Mouse (Mus musculus) E14TG2a.4 (cell line): ENCODE data around the gene Ccdc148.

Experiments used
- H3K27me3 ChIP-seq: 2 replicates; pipeline ENCODE4 v1.6.1; 2014; ENCODE audit warnings: low read length, control low read depth; ENCODE audit not compliant: insufficient read depth
- H3K36me3 ChIP-seq: 2 replicates; pipeline ENCODE4 v1.6.1; 2014; ENCODE audit warnings: low read length, control low read depth; ENCODE audit not compliant: insufficient read depth
- H3K4me1 ChIP-seq: replicated peaks from 2 replicates; pipeline ENCODE4 v1.6.1; 2014; ENCODE audit warnings: low read depth, low read length, control low read depth
- H3K4me3 ChIP-seq: replicated peaks from 2 replicates; pipeline ENCODE4 v1.5.1; 2014; ENCODE audit warnings: mild to moderate bottlenecking, low read length
- H3K9me3 ChIP-seq: 2 replicates; pipeline ENCODE4 v1.6.1; 2014; ENCODE audit warnings: low read length, control low read depth
- CTCF ChIP-seq: conservative IDR thresholded peaks from 2 replicates; pipeline ENCODE4 v1.5.1; 2014; ENCODE audit warnings: low read length
- NANOG ChIP-seq: IDR thresholded peaks from 2 replicates; pipeline ENCODE4 v1.6.1; 2014; ENCODE audit warnings: borderline replicate concordance, low read length, mixed read lengths
- POU5F1 ChIP-seq: IDR thresholded peaks from 2 replicates; pipeline ENCODE4 v1.6.1; 2014; ENCODE audit warnings: low read length, borderline replicate concordance

Gene Ccdc148

DNA sequence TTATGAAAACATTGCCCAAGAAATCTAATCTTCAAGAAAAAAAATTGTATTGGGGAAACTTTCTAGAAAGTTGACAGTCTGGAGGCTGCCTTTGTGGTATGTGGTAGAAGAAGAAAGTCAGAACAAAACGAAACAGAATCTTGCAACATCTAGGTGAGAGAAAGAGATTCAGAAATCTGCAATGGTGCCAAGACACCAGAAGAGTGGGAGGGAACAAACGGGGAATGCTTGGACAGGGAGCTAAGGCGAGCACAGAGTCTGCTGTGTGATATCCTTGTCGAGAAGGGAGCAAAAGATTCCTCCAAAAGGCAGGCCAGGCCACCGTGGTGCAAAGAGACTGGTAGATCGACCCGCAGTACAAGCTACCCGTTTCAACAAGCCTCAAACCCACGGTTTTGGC is 361.4 kb downstream of the Ccdc148 start:
- Histone ChIP-seq H3K36me3 (no peaks in the 10 kb centered on the region), H3K9me3 (no peaks in the 10 kb centered on the region), H3K27me3 (no peaks in the 10 kb centered on the region), H3K4me1 (no peaks in the 10 kb centered on the region), H3K4me3 (no peak overlapping the region)
- TF ChIP-seq CTCF (no peak), POU5F1 (no peak), NANOG (no peak)

DNA sequence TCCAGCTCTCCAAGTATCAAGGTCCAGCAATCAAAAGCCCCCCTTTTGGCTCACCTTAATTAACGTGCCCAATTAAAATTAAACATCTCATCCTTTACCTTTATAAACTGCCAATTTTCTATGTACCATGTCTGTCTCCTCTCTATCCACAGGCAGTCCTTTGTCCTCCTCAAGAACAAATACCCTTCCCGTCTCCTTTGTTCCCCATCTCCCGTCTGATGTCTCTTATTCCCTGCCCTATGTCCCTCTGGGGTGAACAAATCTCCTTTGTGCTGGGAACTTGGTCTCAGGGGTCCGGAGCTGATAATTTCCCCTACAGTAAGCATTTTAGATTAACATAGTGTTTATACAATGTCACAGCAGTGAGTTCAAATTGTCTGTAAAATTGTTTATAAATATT is 363.0 kb downstream of the Ccdc148 start:
- H3K36me3 ChIP-seq, result no peaks in the 10 kb centered on the region
- no peak overlapping the region for H3K4me3 ChIP-seq
- TF ChIP-seq CTCF, result no peak
- no peak for TF ChIP-seq POU5F1
- no peak for TF ChIP-seq NANOG
- H3K4me1 ChIP-seq, result no peaks in the 10 kb centered on the region
- H3K9me3 ChIP-seq, result no peaks in the 10 kb centered on the region
- H3K27me3 ChIP-seq, result no peaks in the 10 kb centered on the region

DNA sequence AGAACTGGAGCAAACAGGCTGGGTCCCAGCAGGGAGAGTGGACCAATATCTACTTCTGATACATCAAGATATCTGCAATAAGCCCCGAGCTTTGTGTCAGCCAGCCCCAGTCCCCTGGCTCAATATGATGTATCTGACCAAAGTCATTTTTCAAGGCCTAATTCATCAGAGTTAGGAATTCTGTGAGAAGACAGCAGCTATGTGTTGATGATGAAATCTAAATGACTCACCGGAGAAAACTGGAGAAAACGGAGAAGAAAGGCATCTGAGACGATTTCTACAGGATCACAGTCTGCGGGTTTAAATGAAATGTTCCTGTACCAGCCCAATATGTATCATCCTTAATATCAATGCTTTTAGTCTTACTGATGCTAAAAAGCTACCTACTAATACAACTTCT is 365.1 kb downstream of the Ccdc148 start:
- no peak overlapping the region for H3K4me3 ChIP-seq
- no peak for TF ChIP-seq POU5F1
- no peak for TF ChIP-seq NANOG
- TF ChIP-seq CTCF, result no peak
- H3K36me3 ChIP-seq, result no peaks in the 10 kb centered on the region

DNA sequence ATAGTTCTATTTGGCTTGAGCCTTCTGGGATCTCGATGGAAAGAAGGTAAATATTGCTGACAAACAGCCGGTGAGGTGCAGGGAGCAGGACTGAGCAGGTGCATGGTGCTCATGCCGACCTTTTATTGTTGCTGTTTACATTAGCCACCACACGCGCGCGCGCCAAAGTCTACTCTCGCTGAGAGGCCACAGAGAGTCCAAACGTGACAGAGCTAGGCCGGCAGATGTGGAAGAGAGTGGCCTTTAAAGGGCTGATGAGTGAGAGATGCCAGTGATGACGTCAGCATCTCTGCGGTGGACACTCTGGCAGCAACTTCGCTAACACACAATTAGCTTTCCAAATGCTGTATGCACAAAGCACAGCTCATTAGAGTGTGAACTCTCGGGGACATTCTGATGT is 366.0 kb downstream of the Ccdc148 start:
- H3K9me3 ChIP-seq, result no peaks in the 10 kb centered on the region
- TF ChIP-seq POU5F1, result no peak
- TF ChIP-seq CTCF, result no peak
- no peak for TF ChIP-seq NANOG

More for the DNA sequence above, 365.1 kb downstream of the Ccdc148 start:
- Histone ChIP-seq H3K27me3 (no peaks in the 10 kb centered on the region), H3K4me1 (no peaks in the 10 kb centered on the region), H3K9me3 (no peaks in the 10 kb centered on the region)

DNA sequence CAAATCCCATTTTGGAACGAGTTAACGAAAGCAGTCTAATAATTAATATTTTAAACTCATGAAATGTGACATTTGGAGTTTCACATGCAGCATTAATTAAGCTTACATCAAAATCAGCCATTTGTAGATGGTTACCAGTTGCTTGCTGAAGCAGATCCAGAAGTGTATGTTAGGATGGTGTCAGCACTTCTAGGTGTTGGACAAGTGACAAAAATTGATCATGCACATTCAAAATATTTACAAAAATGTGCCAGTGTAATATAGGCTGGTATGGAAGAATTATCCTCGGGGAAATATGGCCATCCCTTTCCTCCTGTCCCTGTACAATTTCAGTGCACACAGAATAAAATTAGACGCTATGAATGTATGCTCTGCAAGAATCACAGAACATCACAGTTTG is 370.1 kb downstream of the Ccdc148 start:
- no peaks in the 10 kb centered on the region for H3K9me3 ChIP-seq
- no peak overlapping the region for H3K4me3 ChIP-seq
- no peaks in the 10 kb centered on the region for H3K4me1 ChIP-seq
- H3K27me3 ChIP-seq, result no peaks in the 10 kb centered on the region
- no peaks in the 10 kb centered on the region for H3K36me3 ChIP-seq
- TF ChIP-seq CTCF (no peak), POU5F1 (no peak), NANOG (no peak)

More for the DNA sequence above, 366.0 kb downstream of the Ccdc148 start:
- no peak overlapping the region for H3K4me3 ChIP-seq
- H3K36me3 ChIP-seq, result no peaks in the 10 kb centered on the region
- H3K4me1 ChIP-seq, result no peaks in the 10 kb centered on the region
- no peaks in the 10 kb centered on the region for H3K27me3 ChIP-seq

DNA sequence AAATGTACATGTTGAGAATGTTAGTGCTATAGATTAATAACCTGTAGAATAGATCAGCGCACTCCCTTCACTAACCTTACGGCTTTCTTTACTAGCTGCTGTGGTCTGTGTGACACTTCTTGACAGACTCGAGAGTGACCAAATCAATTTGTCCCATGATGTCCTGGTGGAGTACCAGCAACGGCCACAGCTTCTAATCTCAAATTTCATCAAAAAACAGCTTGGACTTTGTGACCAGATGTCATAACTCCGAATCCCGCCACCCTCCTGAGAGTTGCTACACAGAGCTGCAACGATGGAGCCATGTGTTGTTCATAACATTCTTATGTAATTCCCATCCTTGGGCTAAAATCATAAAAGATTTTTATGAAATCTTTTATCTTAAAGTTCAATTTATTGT is 370.5 kb downstream of the Ccdc148 start:
- Histone ChIP-seq H3K4me3 (no peak overlapping the region), H3K9me3 (no peaks in the 10 kb centered on the region), H3K36me3 (no peaks in the 10 kb centered on the region), H3K27me3 (no peaks in the 10 kb centered on the region), H3K4me1 (no peaks in the 10 kb centered on the region)
- TF ChIP-seq CTCF (no peak), POU5F1 (no peak), NANOG (no peak)

DNA sequence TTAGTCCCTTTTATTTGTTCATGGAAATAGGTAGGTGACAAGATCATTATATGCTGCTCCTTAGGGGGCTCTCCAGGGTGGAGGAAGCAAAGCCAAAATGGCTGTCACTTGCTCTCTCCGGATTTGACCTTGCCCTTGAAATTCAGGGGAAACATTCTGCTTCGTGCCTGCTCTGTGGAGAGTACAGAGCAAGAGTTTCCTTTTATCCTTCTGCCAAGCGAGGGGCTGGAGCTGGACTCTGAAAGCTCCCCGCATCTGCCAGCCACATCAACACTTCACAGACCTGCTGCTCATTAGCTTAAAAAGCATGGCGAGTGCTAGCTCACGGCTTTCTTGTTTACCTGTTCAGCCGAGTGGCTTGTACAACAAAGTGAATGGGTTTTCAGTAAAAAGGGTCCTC is 373.1 kb downstream of the Ccdc148 start:
- no peaks in the 10 kb centered on the region for H3K36me3 ChIP-seq
- H3K27me3 ChIP-seq, result no peaks in the 10 kb centered on the region
- no peaks in the 10 kb centered on the region for H3K4me1 ChIP-seq
- no peaks in the 10 kb centered on the region for H3K9me3 ChIP-seq
- TF ChIP-seq NANOG, result no peak
- TF ChIP-seq CTCF, result no peak
- TF ChIP-seq POU5F1, result no peak
- H3K4me3 ChIP-seq, result no peak overlapping the region

DNA sequence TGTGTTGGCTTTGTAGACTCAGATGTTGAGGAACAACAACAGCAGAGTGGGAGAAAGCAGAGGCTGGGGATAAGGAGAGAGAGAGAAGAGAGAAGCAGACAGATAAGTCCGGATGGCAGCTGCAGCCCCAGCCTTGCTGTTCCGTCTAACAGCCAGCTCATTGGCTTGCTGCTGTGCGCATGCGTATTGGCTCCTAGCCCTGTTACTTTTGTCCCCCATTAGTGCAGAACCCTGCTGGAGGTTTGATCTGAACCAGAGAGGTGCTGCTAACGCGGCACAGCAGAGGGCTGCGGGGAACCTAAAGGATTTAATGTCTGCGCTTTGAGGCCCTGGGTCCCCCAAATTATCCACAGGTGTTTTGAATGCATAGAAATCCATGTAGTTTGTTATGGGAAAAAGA is 373.8 kb downstream of the Ccdc148 start:
- Histone ChIP-seq H3K4me3 (no peak overlapping the region), H3K9me3 (no peaks in the 10 kb centered on the region), H3K36me3 (no peaks in the 10 kb centered on the region), H3K27me3 (no peaks in the 10 kb centered on the region), H3K4me1 (no peaks in the 10 kb centered on the region)
- no peak for TF ChIP-seq NANOG
- no peak for TF ChIP-seq POU5F1
- TF ChIP-seq CTCF, result no peak

DNA sequence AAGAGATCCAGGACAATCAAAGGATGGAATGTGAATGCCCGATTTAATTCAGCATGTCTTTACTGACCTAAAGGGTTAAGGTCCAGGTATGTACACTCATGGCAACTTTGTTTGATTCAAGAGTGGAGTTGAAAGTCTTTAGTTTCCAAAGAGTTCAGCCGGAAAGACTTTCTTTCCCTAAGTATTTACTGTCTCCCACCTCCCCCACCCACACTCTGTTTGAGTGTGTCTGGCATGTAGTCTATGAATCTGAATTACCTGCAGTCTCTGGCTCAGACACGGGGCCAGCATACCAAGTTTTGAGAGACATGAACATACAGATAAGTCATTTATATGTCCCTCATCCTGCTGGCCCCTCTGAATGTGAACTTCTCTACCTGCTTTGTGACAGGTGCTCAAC is 374.3 kb downstream of the Ccdc148 start:
- Histone ChIP-seq H3K4me3 (no peak overlapping the region), H3K4me1 (no peaks in the 10 kb centered on the region), H3K27me3 (no peaks in the 10 kb centered on the region), H3K9me3 (no peaks in the 10 kb centered on the region), H3K36me3 (no peaks in the 10 kb centered on the region)
- TF ChIP-seq NANOG (no peak), CTCF (no peak), POU5F1 (no peak)
